Mouse (Mus musculus): ENCODE data around the gene Hoxa7. TPM values are rescaled to one million over a fixed set of nuclear protein-coding genes. Genes with fewer than 3 reads are reported as not detected.
A peak's percentile ranks its signal among the peaks of the same experiment; 100 is the strongest.

The Hoxa7 gene
- polyA plus RNA-seq, 1 experiment from 2014 or later, result not detected

DNA sequence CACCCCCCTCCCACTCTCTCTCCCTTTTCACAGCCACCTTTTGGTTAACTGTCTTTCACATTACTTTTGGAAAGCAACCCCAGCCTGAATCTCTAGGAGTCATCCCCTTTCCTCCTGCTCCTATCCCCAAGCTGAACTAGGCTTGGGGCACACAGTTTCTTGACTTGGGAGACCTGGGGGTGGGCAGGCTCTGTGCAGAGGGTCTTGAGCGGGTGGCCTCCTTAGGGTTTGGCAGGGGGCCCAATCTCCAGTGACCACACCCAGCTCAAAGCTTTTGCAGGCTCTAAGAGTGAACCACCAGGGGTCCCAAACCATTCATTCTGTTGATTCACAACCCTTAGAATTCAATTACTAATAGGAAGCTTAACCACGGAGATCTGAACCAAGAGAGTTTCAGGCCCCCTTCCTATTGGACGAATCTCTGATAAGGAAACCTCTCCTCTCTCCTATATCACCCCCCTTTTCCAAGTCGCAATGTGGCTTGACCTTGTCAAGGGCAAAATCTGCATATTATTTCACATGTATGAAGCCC lies 21.2 kb upstream of the Hoxa7 start:
- WGBS, result 2% methylated on average over 4 of the region's 4 CpGs
- Histone ChIP-seq H3K9me3 (replicated peaks) (no peaks in the 10 kb centered on the region), H3K4me1 (0 out of 2 replicates have a peak, but pooled peaks cover 4% of the 10 kb centered on the region), H3K36me3 (ENCODE audit: poor library complexity, severe bottlenecking) (no peaks in the 10 kb centered on the region), H3K27me3 (peaks cover 100% of the 10 kb centered on the region), H3K27ac (no peak overlapping the region), H3K4me2 (no peak overlapping the region), H3K9ac (no peak overlapping the region), H3K4me3 (no peak overlapping the region)
- no peak for ATAC-seq

DNA sequence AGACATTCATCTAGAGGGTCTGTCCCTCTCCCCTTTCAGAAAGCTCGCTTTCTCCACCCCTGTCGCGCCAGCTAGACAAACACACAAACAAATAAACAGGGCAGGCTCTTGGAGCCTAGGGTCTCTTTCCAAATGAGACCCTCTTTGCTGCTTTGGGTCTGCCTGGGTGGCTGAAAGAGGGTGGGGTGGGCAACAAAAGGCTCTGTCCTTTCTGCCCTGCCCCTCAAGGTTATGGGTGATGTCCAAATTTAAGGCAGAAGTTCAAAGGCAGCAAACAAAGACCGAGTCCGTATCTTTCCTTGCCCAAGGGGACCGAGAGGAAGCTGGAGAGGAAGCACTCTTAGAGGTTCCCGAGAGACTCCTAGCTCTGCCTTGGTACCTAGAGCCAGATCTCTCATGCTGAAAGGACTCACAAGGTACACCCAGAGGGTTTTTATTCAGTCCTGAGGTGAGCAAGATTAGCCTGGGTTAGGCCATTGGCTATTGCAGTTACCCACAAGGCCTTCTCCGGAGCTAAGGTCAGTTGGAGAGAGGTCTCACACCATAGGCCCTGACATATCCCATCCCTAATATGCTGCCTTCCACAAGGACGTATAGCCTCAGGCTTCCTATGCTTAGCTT lies 19.5 kb upstream of the Hoxa7 start:
- 0 out of 2 replicates have a peak, but pooled peaks cover 4% of the 10 kb centered on the region for H3K4me1 ChIP-seq
- no peak overlapping the region for H3K27ac ChIP-seq
- peaks cover 100% of the 10 kb centered on the region for H3K27me3 ChIP-seq
- no peaks in the 10 kb centered on the region for H3K36me3 ChIP-seq (ENCODE audit: poor library complexity, severe bottlenecking)
- H3K4me3 ChIP-seq, result no peak overlapping the region
- no peak overlapping the region for H3K4me2 ChIP-seq
- WGBS, result 5% methylated on average over 9 of the region's 9 CpGs
- H3K9me3 ChIP-seq (replicated peaks), result no peaks in the 10 kb centered on the region
- ATAC-seq, result no peak
- H3K9ac ChIP-seq, result no peak overlapping the region

DNA sequence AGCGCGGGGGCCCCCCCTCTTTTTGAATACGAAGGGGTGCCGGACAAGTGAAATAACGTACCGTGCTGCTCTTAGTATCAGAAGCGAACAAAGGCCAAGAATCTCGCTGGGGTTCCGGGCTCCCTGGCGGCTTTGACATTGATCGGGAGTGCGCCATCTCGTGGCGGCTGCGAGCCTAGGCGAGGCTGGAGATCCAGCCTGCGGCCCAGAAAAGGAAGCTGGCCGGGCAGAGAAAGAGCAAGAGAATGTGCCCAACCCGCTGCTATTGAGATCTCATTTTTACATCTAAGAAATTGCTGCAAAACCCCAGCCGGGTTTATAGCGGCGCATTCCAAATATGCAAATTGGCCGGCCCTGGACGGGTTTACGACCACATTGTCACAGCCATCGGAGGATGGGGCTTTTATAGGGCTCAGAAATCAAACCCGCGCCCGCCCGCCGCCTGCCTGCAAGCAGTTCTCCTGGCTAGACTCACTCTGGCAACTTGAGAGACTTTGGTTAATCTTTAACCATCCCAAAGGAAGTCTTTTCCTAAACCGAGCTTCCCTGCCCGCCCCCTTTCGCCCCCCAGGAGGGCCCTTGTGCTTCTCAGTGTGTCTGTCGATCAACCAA lies 18.8 kb upstream of the Hoxa7 start, which contains the start of gene Hoxa10:
TSS of gene Hoxa10 (minus strand) at position 466 of the 612 bp plus-strand sequence.
- Histone ChIP-seq H3K36me3 (ENCODE audit: poor library complexity, severe bottlenecking) (no peaks in the 10 kb centered on the region), H3K4me2 (peak within 1 kb of the TSS; percentile 30; the same call in 1 of the 2 replicates), H3K27ac (no peak within 1 kb of the TSS), H3K4me3 (no peak within 1 kb of the TSS), H3K9me3 (replicated peaks) (no peaks in the 10 kb centered on the region), H3K4me1 (0 out of 2 replicates have a peak, but pooled peaks cover 4% of the 10 kb centered on the region), H3K9ac (no peak within 1 kb of the TSS), H3K27me3 (peaks cover 100% of the 10 kb centered on the region)
- 0 out of 2 replicates have a peak, but pooled peaks have one; percentile 38 for ATAC-seq
- WGBS, result under 1% methylated on average over 35 of the region's 35 CpGs

DNA sequence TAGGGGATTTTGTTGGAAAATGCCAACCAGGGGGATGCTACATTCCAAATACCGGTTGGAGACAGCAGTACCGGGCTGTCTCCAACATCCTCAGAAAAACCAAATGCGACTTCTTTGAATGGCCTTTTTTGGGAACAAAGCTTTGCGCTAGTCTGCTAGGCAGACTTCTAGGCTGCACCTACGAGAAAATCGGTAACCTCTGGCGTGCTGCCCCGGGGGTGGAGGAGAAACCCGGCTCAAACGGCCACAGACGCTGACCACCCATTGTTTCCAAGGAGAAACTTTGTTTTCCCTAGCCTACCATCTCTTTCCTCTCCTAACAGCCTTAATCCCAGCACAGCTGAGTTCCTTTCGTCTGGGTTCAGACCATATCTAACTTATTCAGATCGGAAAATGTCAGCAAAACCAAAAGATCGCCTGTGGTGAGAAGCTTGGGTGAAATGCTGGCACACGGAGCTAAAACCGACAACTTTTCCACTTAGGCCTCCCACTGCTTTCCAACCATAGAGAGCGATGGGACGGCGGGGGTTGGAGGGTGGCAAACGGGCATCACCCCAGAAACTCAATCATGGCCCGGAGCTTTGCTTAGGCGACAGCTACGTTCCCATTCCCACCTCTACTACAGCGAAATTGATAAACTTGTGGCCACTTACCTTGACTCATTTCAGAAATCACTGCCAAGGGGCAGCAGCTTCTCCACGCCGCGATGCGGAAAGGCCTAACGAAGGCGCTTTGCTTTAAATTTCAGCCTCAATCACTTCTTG lies 18.2 kb upstream of the Hoxa7 start:
- 3% methylated on average over 30 of the region's 30 CpGs for WGBS
- Histone ChIP-seq H3K27ac (no peak overlapping the region), H3K27me3 (peaks cover 100% of the 10 kb centered on the region), H3K36me3 (ENCODE audit: poor library complexity, severe bottlenecking) (no peaks in the 10 kb centered on the region), H3K4me3 (no peak overlapping the region), H3K4me2 (peak overlapping the region; percentile 30; the same call in 1 of the 2 replicates), H3K9me3 (replicated peaks) (no peaks in the 10 kb centered on the region), H3K4me1 (0 out of 2 replicates have a peak, but pooled peaks cover 4% of the 10 kb centered on the region), H3K9ac (no peak overlapping the region)
- no peak for ATAC-seq

DNA sequence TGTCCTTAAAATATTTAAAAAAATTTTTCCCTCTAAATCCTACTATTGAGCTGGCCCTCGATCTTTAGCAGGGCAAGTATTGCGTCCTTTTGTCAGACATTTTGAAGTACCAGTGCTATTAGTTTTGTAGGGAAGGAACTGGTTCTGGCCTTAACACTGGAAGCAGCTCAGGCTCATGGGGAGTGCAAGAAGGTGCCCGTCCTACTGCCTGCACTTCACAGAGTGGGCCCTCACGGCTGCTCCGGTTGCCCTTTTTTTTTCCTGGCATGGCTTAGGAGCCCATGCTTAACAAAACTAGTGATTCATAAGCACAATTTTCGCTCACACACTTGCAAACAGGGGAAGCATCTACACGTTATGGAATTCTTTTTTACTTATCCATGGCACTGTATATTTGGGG lies 17.3 kb upstream of the Hoxa7 start:
- H3K36me3 ChIP-seq (ENCODE audit: poor library complexity, severe bottlenecking), result no peaks in the 10 kb centered on the region
- H3K27ac ChIP-seq, result no peak overlapping the region
- H3K4me3 ChIP-seq, result no peak overlapping the region
- WGBS, result 3% methylated on average over 7 of the region's 7 CpGs
- H3K4me2 ChIP-seq, result no peak overlapping the region
- H3K9me3 ChIP-seq (replicated peaks), result no peaks in the 10 kb centered on the region
- no peak for ATAC-seq
- H3K27me3 ChIP-seq, result peaks cover 100% of the 10 kb centered on the region
- 0 out of 2 replicates have a peak, but pooled peaks cover 4% of the 10 kb centered on the region for H3K4me1 ChIP-seq
- no peak overlapping the region for H3K9ac ChIP-seq

DNA sequence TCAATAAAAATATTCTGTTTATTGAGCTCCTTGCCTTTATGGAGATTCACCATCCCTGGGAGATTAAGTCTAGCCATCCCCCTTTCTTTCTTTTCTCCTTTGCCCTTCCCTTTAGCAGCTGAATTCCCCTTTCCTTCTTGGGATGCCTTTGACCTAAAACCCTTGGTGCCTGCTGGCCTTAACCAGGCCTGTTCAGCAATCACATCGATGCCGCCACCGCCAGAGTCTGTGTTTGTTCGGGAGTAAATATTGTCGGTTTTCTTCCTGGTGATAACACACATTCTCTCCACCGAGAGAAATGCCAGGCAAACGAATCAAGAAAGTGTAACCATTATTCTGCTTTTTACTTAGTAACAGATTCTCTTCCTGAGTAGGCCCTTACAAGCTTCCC lies 16.5 kb upstream of the Hoxa7 start:
- H3K4me1 ChIP-seq, result 0 out of 2 replicates have a peak, but pooled peaks cover 4% of the 10 kb centered on the region
- no peak overlapping the region for H3K4me3 ChIP-seq
- H3K9ac ChIP-seq, result no peak overlapping the region
- H3K27me3 ChIP-seq, result peaks cover 100% of the 10 kb centered on the region
- H3K36me3 ChIP-seq (ENCODE audit: poor library complexity, severe bottlenecking), result no peaks in the 10 kb centered on the region
- no peaks in the 10 kb centered on the region for H3K9me3 ChIP-seq (replicated peaks)
- ATAC-seq, result no peak
- no peak overlapping the region for H3K27ac ChIP-seq
- H3K4me2 ChIP-seq, result no peak overlapping the region
- under 1% methylated on average over 7 of the region's 7 CpGs for WGBS

DNA sequence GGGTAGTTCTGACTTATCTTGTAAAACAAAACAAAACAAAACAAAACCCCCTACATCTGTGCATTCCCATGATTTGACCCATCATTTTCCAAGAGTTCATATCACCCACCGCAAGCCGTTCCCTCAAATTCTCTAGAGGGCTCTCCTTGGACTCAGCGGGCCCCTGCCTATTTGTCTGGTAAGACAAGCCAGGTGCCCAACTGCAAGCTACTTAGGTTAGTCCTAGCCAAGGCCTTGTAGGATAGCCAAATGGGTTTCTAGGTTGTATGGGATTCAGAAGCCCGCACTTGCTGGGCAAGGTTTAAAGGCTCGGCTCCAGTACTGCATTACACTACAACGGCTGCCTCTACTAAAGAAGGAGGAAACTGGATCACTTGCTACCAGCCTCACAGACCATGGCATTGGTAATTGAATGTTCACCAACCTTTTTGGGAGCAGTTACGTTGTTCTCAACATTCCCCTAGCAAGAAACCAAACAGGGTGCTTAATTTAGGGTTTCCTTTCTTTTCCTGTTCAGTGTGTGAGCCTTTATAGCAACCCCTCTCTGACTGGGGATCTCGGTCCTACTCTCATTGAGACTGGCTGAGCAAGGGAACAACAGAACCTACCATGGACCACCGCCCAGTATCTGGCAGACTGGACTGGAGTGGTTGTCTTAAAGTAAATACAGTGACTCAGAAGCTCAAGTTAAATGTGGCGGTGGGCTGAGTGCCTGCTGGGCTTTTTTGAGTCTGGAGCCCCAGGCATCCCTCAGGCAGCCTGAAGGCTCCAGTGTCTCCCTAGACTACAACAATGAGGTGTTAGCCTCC lies 15.9 kb upstream of the Hoxa7 start:
- no peak overlapping the region for H3K9ac ChIP-seq
- no peak overlapping the region for H3K4me2 ChIP-seq
- no peak overlapping the region for H3K4me3 ChIP-seq
- 0 out of 2 replicates have a peak, but pooled peaks cover 4% of the 10 kb centered on the region for H3K4me1 ChIP-seq
- H3K27ac ChIP-seq, result no peak overlapping the region
- peaks cover 100% of the 10 kb centered on the region for H3K27me3 ChIP-seq
- ATAC-seq, result no peak
- H3K36me3 ChIP-seq (ENCODE audit: poor library complexity, severe bottlenecking), result no peaks in the 10 kb centered on the region
- no peaks in the 10 kb centered on the region for H3K9me3 ChIP-seq (replicated peaks)
- WGBS, result 6% methylated on average over 10 of the region's 10 CpGs

DNA sequence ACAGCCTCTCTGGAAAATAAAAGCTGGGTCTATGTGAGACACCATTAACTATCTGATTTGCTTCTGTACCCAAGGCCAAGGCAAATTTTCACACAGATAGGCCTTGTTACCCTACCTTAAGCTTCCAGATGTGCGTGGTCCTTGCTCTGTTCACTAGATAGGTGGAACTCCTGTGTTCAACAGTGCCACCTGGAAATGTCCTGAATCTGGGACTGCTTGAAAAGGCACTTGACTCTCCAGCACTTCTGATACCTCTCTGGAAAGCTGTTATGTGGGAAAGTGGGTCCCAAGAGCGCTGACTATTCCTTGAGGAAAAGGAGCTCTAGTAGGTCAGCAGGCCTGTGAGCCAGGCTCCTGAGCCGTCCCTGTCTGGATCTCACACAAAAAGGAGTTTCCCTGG lies 15.2 kb upstream of the Hoxa7 start:
- Histone ChIP-seq H3K36me3 (ENCODE audit: poor library complexity, severe bottlenecking) (no peaks in the 10 kb centered on the region), H3K9me3 (replicated peaks) (no peaks in the 10 kb centered on the region), H3K27ac (no peak overlapping the region), H3K27me3 (peaks cover 100% of the 10 kb centered on the region), H3K4me3 (no peak overlapping the region), H3K4me1 (0 out of 2 replicates have a peak, but pooled peaks cover 4% of the 10 kb centered on the region), H3K4me2 (no peak overlapping the region), H3K9ac (no peak overlapping the region)
- WGBS, result 9% methylated on average over 3 of the region's 3 CpGs
- no peak for ATAC-seq

DNA sequence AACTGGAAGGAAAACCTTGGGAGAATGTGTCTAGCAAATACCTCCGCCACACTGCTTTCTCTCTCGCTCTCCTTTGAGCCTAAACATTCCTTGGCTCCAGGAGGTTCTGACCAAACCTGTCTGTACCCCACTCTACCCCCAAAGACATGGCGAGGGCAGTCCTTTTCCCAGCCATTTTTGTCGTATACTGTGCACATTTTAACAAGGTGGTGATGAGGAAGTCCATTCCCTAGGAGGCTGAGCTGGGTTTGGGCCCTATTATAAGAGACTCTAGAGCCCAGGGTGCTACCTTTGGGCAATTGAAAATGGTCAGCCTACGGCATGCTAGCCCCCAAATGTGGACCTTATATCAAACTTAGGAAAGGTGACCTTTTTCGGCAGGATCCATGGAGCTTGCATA lies 14.2 kb upstream of the Hoxa7 start:
- H3K9ac ChIP-seq, result no peak overlapping the region
- no peak overlapping the region for H3K27ac ChIP-seq
- WGBS, result 20% methylated on average over 6 of the region's 6 CpGs
- no peak overlapping the region for H3K4me2 ChIP-seq
- H3K4me3 ChIP-seq, result no peak overlapping the region
- H3K9me3 ChIP-seq (replicated peaks), result no peaks in the 10 kb centered on the region
- ATAC-seq, result no peak
- H3K4me1 ChIP-seq, result 0 out of 2 replicates have a peak, but pooled peaks cover 4% of the 10 kb centered on the region
- no peaks in the 10 kb centered on the region for H3K36me3 ChIP-seq (ENCODE audit: poor library complexity, severe bottlenecking)
- peaks cover 98% of the 10 kb centered on the region for H3K27me3 ChIP-seq

DNA sequence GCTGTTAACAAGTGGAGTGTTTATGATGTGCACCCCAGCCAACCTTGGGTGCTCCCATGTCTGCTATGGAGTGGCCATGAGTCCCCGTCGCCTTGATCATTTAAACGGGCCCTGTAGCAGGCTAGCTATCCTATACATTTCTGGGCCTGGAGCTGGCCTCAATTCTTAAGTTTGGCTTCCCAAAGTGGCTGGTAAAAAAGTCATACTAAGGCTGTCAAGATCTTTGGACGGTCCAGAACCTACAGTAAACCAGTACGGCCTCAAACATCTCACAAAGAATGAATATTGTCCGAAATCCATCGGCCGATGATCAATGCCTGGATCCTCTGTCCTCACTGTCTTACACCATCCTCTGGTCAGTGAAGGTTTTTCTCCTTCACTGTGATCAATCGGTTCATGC lies 13.6 kb upstream of the Hoxa7 start:
- H3K27ac ChIP-seq, result no peak overlapping the region
- H3K4me2 ChIP-seq, result no peak overlapping the region
- no peak overlapping the region for H3K9ac ChIP-seq
- H3K27me3 ChIP-seq, result peaks cover 98% of the 10 kb centered on the region
- H3K4me1 ChIP-seq, result 0 out of 2 replicates have a peak, but pooled peaks cover 3% of the 10 kb centered on the region
- H3K4me3 ChIP-seq, result no peak overlapping the region
- H3K36me3 ChIP-seq (ENCODE audit: poor library complexity, severe bottlenecking), result no peaks in the 10 kb centered on the region
- no peaks in the 10 kb centered on the region for H3K9me3 ChIP-seq (replicated peaks)
- 26% methylated on average over 9 of the region's 9 CpGs for WGBS
- no peak for ATAC-seq

DNA sequence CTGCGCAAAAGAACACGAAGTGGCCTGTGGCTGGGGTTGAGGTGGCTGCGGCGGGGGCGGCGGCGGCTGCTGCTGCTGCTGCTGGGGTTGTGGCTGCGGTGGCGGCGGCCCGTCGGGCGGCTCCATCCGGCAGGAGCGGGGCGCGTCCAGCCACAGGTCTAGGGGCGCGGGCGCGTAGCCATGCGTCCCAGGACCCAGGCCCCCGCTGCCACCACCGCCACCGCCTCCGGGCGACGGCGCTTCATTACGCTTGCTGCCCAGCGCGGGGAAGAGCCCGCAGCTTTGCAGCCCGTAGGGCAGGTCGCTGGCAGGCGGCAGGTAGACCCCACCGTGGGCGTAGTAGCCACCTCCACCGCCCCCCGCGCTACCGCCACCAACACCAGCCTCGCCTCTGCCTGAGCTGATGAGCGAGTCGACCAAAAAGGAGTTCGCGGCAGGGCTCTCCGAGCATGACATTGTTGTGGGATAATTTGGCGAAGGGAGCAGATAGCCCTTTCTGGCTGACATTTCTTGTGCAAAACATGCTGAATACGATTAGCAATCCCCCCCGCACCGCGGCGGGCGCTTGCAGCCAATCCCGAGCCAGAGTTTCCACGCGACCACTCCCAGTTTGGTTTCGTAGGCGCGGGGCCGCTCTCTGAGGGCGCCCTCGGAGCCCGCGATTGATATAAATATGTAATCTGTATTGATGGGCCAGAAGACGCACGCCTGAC lies 12.9 kb upstream of the Hoxa7 start:
- Histone ChIP-seq H3K9ac (no peak overlapping the region), H3K4me3 (no peak overlapping the region), H3K27me3 (peaks cover 98% of the 10 kb centered on the region), H3K27ac (no peak overlapping the region), H3K36me3 (ENCODE audit: poor library complexity, severe bottlenecking) (no peaks in the 10 kb centered on the region), H3K9me3 (replicated peaks) (no peaks in the 10 kb centered on the region), H3K4me2 (no peak overlapping the region), H3K4me1 (no peaks in the 10 kb centered on the region)
- WGBS, result 2% methylated on average over 66 of the region's 68 CpGs
- ATAC-seq, result no peak

All from forebrain, embryonic 13.5 days (tissue).